Mouse (Mus musculus) induced T-regulatory cell, adult 2 months (primary cell): Measurements from ENCODE around the gene Lmf2.

ENCODE experiments used
- DNase-seq: peaks from one replicate; pipeline ENCODE4 v3.0.0-alpha.2; 2012; ENCODE audit warnings: low read depth

Gene Lmf2

DNA sequence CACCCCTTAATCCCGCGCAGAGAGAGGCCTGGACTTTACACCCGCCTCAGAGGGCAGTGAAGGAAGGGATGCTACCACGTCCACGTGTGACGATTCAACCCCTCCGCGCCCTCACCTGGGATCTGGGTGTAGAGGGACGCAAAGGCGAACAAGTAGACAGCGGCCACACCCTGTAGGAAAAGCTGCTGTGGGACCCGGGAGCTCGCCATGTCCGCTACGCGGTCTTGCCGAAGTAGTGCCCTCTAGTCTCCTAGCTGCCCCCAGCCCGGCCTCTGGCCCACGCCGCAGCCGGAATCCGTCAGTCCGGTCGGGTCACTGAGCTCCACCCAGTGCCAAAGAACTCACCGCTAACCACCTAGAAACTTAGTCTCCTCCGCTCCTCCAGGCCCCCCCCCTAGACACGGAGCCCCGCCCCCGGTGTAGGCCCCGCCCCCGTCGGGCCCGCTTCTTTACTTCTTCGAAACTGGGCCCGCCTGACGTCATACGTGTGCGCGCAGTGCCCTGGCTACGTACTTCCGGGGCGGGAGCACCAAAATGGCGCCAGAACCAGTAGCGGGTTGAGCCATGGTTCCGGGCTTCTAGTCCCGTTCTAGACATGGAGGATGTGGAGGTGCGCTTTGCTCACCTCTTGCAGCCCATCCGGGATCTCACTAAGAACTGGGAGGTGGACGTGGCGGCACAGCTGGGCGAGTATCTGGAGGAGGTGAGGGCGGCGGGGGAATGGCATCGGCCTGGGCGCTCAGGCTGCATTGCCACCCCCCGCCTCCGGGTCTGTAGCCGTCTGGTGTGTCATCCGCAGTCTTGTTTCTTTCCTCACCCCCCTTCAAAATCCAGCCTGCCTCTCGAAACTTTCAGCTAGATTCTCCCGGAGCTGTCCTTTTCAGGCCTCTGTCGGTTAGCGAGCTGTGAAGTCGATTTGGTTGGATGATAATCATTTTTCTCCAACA lies at the start of gene Lmf2, which contains the start of gene Ncaph2:
Lmf2 (minus strand) TSS at position 419 of the 947 bp plus-strand sequence.
Ncaph2 (plus strand) TSS at position 479 of the 947 bp plus-strand sequence.
- peak; percentile 99 for DNase-seq

DNA sequence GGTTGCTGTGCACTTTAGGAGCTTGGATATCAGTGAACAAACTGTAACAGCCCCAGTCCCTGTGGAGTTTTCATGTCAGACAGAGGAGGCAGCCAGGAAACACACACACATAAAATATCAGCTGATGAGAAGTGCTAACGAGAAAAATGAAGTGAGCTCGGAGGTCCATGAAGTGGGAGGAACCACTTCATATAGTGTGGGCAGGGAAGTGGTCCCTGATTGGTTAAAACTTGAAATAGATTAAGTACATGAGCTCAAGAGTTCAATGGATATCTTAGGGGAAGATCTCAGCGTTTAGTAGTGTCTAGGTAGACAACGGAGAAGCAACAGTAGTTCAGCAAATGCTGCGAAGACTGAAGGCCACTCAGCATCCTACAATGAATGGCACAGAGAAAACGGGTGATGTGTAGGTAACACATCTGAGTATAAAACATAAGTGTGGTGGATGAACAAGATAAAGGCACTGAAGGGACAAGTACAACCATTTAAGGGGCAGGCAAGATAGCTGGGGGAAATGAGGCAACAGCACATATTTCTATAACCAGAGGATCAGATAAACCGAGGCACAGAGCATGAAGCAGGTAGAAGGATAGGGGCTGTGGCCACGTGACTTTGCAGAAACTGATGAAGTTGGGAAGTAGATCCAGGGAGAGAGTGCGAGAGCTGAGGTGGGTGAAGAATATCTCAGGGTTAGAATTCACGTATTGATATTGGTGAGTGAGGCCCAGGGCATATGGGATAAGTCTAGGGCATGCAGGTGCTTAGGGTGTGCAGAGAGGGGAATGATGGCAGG lies 49.6 kb upstream of the Lmf2 start:
- DNase-seq = no peak

DNA sequence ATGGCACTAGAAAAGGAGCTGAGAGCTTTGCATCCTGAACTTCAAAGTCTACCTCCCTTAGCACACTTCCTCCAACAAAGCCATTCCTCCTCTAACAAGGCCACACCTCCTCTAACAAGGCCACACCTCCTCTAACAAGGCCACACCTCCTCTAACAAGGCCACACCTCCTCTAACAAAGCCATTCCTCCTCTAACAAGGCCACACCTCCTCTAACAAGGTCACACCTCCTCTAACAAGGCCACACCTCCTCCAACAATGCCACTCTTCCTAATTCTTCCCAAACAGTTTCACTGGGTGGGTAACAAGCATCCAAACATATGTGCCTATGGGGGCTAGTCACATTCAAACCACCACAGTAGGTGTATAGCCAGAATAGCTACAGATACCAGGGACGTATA lies 47.0 kb upstream of the Lmf2 start:
- no peak for DNase-seq

DNA sequence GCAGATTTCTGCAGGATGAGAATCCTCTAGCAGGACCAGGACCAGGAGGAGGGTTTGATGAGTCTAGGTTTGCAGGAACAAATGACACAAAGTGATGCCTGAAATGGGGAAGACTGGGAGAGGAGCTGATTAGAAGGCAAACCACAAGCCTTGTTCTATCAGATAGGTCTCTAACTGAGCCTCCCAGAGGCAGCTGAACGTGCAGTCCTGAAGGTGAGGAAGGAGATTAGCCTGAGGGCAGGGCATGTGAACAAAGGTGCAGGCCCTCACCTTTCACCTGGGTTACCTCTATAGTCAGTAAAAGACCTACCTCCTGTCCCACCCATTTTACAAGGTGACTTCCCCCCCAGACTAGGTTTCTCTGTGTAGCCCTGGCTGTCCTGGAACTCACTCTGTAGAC lies 44.3 kb upstream of the Lmf2 start:
- DNase-seq = no peak

DNA sequence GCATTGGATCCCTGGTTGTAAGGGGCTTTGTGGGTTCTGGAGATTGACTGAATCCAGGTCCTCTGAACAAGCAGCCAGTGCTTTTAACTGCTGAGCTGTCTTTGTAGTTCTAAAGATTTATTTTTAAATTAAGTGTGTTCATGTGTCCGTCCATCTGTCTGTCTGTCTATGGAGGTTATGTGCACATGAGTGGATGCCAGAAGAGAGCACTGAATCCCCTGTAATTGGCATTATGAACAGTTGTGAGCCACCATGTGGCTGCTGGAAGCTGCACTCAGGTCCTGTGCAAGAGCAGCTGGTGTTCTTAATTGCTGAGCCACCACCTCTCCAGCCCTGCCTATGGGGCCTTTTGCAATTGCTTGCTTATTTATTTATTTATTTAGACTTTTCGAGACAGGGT lies 42.7 kb upstream of the Lmf2 start:
- no peak for DNase-seq

DNA sequence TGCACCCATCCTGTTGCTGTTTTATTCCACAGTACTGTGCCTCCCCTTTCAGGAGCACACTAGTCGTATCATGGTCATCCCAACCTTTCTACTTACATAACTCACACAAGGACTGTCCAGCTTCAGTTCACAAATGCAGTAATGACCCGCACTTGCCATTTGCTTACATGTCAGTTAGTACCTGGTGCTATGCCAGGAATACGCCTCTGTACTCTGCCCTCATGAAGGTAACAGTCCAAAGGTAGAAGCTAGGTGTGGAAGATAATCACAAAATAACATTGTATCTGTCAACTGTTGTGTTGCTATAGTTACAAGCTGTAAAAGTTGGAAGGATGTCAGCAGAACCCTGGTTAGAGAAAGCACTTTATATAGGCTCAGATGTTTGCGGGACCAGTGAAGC lies 41.4 kb upstream of the Lmf2 start:
- DNase-seq = no peak

DNA sequence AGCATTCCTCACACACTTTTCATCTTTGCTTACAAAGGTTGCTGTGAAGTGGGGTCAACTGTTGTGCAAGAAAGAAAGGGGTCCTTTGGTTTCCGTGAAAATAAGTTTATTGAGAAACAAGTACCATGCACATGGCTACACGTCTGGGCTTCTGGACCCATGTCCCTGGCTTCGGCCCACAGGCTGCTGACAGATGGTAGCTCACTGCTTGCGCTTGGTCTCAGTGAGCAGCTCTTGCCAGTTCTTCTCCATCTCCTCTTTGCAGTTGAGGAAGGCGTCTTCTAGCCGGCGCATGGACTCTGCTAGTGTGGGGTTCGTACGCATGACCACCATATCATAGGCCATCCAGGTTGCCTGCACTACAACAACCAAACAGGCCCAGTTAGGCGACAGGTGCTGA lies 34.6 kb upstream of the Lmf2 start:
- no peak for DNase-seq

DNA sequence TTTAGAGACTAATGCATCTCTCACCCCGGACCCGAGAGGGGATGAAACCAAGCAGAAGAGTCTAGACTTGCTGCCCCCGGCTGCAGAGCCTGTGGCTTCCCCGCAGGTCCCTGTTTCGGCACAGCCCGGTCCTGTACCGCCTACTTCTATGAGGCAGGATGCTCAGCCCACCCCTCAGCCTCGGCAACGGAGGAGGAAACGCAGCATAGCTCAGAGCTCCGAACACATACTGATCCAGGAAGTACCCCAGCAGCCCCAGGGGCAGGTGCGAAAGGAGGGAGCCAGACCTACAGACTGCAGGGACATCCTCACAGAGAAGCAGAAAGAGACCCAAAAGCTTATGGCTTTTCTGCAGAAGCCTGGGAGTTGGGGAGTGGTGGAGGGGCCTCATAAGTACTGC lies 31.7 kb upstream of the Lmf2 start:
- peak; percentile 30 for DNase-seq

DNA sequence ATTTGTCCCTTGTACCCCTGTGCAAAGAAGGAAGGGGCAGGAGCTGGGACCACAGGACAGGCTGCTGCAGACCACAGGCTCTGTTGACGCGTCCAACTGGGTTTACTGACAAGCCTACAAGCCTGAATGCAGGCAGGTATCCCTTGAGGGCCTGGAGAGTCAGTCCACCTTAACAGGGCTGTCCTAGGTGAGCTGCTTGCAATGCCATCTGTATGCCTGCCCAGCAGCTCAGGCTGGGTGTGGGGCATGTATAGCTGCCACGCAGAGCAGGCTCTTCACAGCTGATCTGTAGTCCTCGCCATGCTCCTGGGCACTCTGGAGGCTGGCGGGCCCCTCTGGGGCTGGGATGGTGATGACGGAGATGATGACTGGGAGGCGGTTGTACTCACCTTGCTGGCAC lies 29.2 kb upstream of the Lmf2 start, which contains the start of gene Klhdc7b:
Klhdc7b (plus strand) TSS at position 301 of the 400 bp plus-strand sequence.
- no peak for DNase-seq

DNA sequence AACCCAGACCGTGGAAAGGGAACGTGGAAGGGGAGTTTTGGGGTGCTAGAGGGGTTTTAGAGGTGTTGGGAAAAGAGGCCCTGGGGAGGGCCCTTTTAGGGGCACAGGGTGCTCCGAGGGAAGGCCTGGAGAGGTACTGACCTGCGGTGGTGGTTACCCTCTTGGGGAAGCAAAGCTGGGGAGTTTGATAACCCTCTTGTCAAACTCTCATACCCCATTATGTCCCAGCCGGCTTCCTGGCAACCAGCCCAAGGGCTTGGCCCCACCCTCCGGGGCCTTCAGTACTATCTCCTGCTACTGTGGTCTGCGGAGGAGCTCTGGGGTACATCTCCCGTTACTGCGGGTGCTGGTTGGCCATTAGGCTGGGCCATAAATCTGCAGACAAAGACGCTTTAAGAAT lies 24.0 kb upstream of the Lmf2 start:
- no peak for DNase-seq

DNA sequence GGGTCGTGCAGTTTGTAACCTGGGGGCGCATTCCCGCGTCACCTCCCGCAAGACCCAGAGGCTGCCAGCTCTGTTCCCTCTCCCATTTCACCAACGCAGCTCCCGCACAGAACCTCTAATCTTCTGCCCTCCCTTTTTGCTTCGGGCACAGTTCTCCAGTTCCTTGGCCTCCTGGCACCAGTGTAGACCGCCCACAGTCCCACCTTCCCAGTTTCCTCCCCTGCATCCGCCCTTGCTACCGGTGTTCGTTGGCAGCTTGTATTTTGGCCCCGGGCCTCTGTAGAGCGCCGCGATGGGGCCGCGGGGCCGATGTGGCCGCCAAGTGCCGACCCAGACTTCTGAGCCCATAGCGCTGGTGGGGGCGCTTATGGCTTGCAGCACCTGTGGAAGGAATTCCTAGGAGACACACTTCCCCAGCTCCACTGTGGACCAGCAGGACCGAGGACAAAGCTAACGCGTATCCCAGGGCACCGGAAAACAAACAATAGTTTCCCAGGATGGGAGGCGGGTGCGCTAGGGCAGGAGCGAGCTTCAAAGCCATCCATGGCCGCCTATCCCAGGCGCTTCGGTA lies 23.5 kb upstream of the Lmf2 start, which contains the start of gene Odf3b:
Odf3b (minus strand) TSS at position 452 of the 571 bp plus-strand sequence.
- peak; percentile 46 for DNase-seq

DNA sequence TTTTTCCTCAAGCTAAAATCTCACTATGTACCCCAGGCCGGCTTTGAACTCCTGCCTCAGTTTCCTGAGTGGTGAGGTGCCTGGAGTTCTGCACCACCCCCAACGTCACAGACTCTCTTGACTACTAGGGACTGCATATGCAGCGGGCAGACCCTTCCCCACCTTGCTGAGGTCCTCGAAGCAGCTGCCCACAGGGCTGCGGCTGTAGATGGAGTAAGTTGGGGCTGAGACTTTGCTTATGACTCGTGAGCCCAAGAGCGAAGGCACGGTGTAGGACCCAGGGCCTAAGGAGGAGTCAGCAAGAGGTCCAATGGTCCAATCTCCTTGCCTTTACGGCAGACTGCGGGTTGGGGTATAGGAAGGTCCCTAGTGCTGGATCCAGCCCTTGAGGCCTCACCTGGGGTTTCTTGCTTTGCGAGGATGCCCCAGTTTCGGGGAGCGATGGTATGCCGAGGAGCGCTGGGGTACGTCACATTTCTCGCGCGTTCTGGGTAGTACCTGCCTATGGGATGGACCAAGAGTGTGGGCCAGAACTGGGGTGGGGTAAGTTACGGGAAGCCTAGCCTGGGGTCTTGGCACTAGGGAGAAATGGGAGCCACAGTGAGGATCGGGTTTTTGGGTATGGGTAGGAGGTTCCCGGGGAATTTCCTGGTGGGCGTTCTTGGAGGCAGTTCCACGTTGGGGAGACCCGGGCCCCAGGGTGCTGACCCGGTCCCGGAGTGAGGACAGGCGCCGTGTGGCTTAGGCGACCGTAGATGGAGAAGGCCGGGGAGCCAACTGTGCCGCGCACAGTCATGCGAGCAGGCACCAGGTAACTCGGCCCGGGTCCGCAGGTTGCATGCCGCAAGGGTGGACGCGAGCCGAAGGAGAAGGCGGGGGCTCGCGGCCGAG lies 22.7 kb upstream of the Lmf2 start:
- DNase-seq = peak; percentile 17

DNA sequence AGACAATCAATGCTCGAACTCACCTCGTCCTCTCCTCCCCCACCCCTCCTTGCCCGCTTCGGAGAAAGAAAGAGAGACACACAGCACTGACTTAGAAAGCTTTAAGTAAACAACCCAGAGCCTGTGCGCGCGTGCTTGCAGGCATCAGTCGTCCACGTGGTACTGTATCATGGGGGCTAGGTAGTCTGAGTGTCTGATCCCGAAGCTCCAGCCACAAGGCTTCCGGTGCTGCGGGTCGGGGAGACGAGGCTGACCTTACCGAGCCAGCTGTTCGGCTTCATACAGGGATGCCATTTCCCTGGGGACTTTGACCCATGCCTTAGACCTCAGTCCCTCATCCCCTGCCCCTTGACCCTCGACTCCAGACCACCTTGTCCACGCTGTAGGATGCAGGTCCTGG lies 21.9 kb upstream of the Lmf2 start:
- no peak for DNase-seq

DNA sequence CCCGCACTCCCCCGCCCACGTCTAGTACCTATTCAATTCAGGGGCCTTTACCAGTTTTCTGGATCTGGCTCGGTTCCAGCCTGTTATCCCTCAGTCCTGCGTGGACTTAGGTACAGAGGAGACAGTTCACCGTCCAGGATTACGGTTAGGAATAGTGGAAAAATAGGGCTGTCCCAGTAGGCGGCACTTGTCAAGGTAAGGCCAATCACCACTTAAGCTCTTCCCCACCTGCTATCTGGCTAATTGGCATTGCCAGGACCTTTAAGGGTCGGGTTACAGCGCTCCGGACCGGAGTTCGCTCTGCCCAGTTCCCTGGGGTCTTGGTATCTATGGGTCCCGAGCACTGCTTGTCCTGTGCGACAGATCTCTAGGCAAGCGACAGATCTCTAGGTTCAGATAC lies 21.5 kb upstream of the Lmf2 start, which contains the start of gene Tymp:
Tymp (minus strand) TSS at position 83 of the 400 bp plus-strand sequence.
- DNase-seq = no peak

DNA sequence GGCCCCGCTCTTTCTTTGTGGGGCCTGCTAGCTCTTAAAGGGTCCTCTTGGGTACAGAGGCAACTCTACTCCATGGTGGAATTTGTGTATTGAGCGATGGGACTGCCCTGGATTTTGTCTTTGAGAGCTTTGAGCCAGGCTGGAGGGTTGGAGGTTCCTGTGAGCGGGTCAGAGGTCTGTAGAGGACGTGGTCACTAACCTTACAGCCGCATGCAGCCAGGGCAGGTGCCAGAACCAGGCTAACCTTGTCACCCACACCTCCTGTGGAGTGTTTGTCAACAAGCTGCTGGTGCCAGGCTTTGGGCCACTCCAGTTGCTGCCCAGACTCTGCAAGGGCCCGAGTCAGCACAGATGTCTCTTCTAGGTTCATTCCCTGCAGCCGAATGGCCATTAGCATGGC lies 20.6 kb upstream of the Lmf2 start:
- no peak for DNase-seq

DNA sequence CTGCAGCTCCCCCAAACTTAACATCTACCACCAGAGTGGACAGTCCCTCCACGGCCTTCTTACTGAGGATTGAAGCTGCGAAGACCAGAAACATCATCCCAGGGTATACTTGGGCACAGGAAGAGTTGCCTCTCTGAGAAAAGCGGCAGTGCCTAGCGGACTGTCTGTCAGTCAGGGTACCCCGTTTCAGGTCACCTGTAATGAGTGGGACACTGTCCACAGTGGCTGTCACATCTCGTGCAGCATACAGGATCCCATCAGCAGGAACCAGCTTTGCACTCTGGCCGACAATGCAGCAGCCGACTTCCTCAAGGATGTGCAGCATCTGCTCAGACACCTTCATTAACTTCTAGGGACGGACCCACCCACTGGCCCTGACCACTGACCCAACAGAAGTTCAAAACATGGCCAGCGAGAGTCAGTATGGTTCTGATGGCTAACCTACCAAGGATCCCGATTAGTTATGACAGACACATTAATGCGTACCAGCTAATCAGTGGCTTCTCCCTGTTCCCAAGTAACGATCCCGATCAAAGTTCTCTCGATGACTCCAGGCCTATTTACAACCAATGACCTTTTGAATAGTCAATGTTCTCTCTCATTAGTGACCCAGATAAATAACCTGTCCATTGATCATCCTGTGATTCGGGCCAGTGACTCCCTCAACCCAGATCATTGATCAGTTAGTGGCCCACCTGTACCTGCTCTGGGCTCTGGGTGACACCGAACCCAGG lies 19.5 kb upstream of the Lmf2 start:
- DNase-seq = no peak

DNA sequence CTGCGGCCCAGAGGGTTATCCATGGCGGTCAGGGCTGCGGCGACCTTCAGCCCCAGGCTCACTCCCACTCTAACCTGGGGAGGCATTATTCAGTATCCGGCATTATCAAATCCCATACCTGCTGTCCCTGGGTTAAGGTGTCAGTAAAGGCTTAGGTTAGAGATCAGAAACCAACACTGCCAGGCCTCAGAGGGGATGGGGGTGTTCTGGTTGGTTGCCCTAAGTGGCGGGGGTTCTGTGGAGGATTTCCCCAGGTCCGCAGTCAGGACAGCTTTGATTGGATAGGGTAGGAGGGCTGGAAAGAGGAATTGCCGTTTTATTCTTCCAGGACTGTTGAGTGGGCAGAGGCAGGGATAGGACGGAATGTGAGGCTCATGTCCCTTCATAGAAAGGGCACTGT lies 18.9 kb upstream of the Lmf2 start:
- no peak for DNase-seq

DNA sequence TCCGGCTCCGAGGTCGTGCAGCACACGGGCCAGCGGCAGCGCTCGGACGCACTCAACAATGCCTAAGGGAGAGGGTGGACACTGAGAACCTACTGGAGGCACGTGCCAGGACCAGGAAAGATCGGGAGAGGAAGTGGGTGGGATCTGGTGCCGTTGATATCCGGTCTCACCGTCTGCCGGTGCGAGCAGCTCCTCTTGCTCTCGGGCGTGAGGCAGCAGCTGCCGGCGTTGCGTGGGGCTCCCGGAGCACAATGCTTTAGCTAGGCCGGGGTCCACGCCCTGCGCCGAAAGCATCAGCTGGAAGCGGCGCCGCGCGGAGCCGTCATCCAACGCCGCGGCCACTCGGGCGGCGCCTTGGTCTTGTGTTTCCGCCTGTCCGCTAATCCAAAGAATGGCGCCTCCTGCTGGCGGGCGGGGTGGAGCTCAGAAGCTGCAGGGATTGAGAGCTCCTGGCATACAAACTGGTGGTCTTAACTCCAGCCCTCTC lies 18.3 kb upstream of the Lmf2 start, which contains the start of gene Sco2:
Sco2 (minus strand) TSS at position 85 of the 487 bp plus-strand sequence.
- peak; percentile 94 for DNase-seq

DNA sequence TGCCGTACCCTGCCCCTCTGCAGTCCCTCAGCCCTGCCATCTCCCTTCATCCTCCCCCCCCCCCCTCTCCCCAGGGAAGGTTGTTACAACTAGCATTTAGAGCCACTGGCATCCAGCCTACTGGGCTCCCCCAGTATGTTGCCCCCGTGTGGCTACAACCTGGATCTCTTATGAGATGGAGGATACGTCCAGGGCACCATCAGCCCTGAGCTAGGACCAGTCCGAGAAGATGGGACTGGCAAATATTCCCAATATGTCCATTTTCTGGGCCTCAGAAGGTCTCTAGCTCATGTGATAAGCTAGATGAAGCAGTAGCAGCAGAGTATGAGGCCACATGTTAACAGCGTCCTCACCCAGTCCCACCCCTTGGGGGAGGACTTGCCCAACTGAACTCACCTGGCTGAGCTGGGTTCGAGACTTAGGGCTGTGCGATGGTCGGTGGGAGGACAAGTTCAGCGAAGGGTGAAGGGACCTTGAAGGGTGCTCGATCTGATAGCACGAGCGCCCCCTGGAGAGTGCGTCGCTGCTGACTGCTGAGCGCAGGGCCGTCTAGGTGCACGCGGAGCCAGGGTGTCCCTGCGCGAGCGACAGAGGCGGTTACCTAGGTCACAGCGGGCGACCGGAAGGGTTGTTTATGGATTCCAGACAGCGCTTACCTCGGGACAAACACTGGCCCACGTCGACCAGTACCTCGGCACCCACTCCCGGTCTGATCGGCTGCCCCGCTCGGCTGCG lies 17.7 kb upstream of the Lmf2 start:
- DNase-seq = peak; percentile 94

DNA sequence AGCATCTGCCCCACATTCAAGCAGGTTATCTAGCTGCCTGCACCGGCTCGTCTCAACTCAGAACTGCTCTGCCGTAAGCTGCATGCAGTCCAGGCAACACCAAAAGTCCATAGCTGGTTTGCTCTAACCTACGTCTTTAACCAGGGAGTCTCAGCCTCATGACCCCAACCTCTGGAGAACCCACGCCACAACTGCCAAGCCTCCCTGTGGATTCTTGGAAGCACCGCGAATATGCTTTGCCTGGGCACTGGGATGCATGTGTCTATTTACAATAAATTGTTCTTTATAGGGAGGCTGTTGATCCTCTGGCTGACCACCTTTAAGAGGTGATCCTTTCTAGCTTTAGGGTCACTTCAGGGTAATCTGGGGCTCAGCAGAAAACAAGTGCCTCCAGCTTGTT lies 17.1 kb upstream of the Lmf2 start:
- DNase-seq = no peak
